Mouse (Mus musculus) G1E (cell line): ENCODE measurements around the gene Vmn1r204. TPM values are rescaled to one million over a fixed set of nuclear protein-coding genes. Genes with fewer than 3 reads are reported as not detected.
"Not testable (repeated sequence)": the region's sequence is repeated elsewhere in the genome, so short reads cannot be mapped to it uniquely, and the experiment has no call there.

Source experiments
- ATAC-seq: 2 replicates; pipeline ENCODE4 v1.8.0; 2016; ENCODE audit warnings: mild to moderate bottlenecking; ENCODE audit not compliant: insufficient number of reproducible peaks, poor library complexity, low FRiP score, severe bottlenecking; ENCODE audit errors: extremely low read depth
- DNase-seq: peaks from one replicate; pipeline ENCODE4 v3.0.0; 2012; ENCODE audit warnings: low spot score
- H3K27me3 ChIP-seq: 2 replicates; pipeline ENCODE4 v1.6.1; 2012; ENCODE audit warnings: mild to moderate bottlenecking, low read length, inconsistent platforms; ENCODE audit not compliant: insufficient read depth
- H3K36me3 ChIP-seq: replicated peaks from 2 replicates; pipeline ENCODE3; 2012; ENCODE audit warnings: mild to moderate bottlenecking, inconsistent platforms
- H3K4me1 ChIP-seq: 2 replicates; pipeline ENCODE4 v1.6.1; 2012; ENCODE audit warnings: low read depth, low read length, inconsistent platforms, mixed read lengths; ENCODE audit not compliant: insufficient read depth
- H3K4me3 ChIP-seq: 2 replicates; pipeline ENCODE4 v1.5.1; 2012; ENCODE audit warnings: low read depth, mild to moderate bottlenecking, inconsistent platforms, low read length, moderate library complexity, mixed read lengths
- H3K9me3 ChIP-seq: replicated peaks from 2 replicates; pipeline ENCODE4 v1.6.1; 2012; ENCODE audit warnings: inconsistent platforms
- CTCF ChIP-seq: IDR thresholded peaks from 2 replicates; pipeline ENCODE4 v1.5.1; 2012; ENCODE audit warnings: low read depth, low read length, inconsistent platforms, mixed read lengths
- GATA1 ChIP-seq: IDR thresholded peaks from 2 replicates; pipeline ENCODE4 v1.6.1; 2012; ENCODE audit warnings: borderline replicate concordance, low read length, inconsistent platforms, mixed read lengths
- GATA2 ChIP-seq: IDR thresholded peaks from 2 replicates; pipeline ENCODE4 v1.6.1; 2012; ENCODE audit warnings: low read depth, low read length, inconsistent platforms, borderline replicate concordance
- POLR2AphosphoS5 ChIP-seq: IDR thresholded peaks from 2 replicates; pipeline ENCODE4 v1.6.1; 2012; ENCODE audit warnings: low read depth, low read length, inconsistent platforms; ENCODE audit not compliant: insufficient replicate concordance
- TAL1 ChIP-seq: conservative IDR thresholded peaks from 2 replicates; pipeline ENCODE4 v1.6.1; 2012; ENCODE audit warnings: low read depth, low read length, inconsistent platforms, mixed read lengths
- polyA plus RNA-seq: library from polyadenylated mRNA; stranded (reverse); fragments of >175 nt; gene quantifications from 2 replicates; pipeline ENCODE4 v1.2.3, GENCODE M21; 2012
- total RNA-seq, 2 experiments: library from RNA; stranded (forward) in 1 of 2; stranded (reverse) in 1 of 2; fragments of 200-1000 nt in 1 of 2; fragments of >200 nt in 1 of 2; fragmentation: Nextera tagmentation in 1 of 2; gene quantifications; 2 replicates each; pipeline ENCODE4 v1.2.3; 2014 to 2017

Gene Vmn1r204
- total RNA-seq (2014; fragmentation: Nextera tagmentation) (not detected in 2 replicates), total RNA-seq (2017) (0.12 and 0.22 TPM in 2 replicates), polyA plus RNA-seq (not detected in 2 replicates)

- H3K9me3 ChIP-seq, ATAC-seq, DNase-seq, H3K27me3 ChIP-seq, H3K4me1 ChIP-seq, H3K36me3 ChIP-seq, H3K4me3 ChIP-seq: not testable (repeated sequence)
Measured at GRCm38 (mm10) chr13:22552898-22553297, at the start of gene Vmn1r204. TSS of gene Vmn1r204 (plus strand) at chr13:22553198.

DNA sequence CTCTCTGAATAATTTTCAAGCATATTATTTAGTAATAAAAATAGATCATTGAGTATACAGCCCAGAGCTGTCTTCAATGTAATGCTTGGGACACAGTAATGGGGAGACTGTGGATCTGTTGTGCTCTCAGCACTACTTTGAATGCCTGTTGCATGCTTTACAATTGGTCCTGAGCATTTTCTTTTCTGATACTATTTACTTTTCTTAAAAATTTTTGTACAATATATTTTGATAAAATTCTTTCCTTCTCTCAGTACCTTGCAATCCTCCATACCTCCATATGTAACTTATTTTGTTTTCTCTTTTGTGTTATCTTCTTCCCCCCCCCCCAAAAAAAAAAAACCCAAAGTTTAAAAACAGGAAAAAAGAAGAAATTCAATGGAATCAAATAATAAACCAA is 47.7 kb upstream of the Vmn1r204 start, which contains the start of gene Vmn1r202:
Vmn1r202 (minus strand) TSS at position 101 of the 400 bp plus-strand sequence.
- Histone ChIP-seq H3K27me3 (no peaks in the 10 kb centered on the region), H3K9me3 (no peaks in the 10 kb centered on the region), H3K4me3 (no peak within 1 kb of the TSS), H3K36me3 (no peaks in the 10 kb centered on the region), H3K4me1 (no peaks in the 10 kb centered on the region)
- TF ChIP-seq POLR2AphosphoS5 (no peak), GATA1 (no peak), CTCF (no peak)
- no peak for ATAC-seq
- no peak for DNase-seq

DNA sequence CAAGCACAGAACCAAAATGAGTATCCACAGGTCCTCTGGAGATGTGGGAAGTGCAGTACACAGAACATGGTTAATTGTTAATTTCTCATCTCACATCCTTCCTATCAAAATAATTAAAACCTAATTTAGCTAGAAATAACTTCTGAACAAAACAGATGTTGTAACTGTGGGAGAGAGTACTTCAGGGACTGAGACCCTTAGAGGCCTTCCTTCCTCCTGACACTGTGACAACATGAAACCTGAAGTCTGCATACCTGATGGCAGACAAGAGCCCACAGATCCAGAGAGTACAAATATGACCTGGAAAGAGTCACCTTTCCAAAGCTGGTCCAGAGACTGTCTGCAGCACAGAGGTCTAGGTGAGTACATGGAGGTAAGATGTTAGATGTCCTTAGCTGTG is 35.2 kb upstream of the Vmn1r204 start, which contains the start of gene Vmn1r203:
Vmn1r203 (plus strand) TSS at position 301 of the 400 bp plus-strand sequence.
- Histone ChIP-seq H3K27me3 (no peaks in the 10 kb centered on the region), H3K36me3 (no peaks in the 10 kb centered on the region), H3K4me1 (no peaks in the 10 kb centered on the region), H3K4me3 (no peak within 1 kb of the TSS), H3K9me3 (no peaks in the 10 kb centered on the region)
- TF ChIP-seq GATA2: no peak
- TF ChIP-seq TAL1: no peak
- no peak for TF ChIP-seq GATA1
- no peak for TF ChIP-seq CTCF
- TF ChIP-seq POLR2AphosphoS5: no peak
- DNase-seq (no peak), ATAC-seq (no peak)

GRCm38 (mm10) chr13:22574911-22575310 is 21.9 kb downstream of the Vmn1r204 start:
- ATAC-seq, H3K27me3 ChIP-seq, H3K4me3 ChIP-seq, DNase-seq, H3K4me1 ChIP-seq, H3K9me3 ChIP-seq, H3K36me3 ChIP-seq: not testable (repeated sequence)

GRCm38 (mm10) chr13:22583336-22583735 is 30.3 kb downstream of the Vmn1r204 start:
- H3K27me3 ChIP-seq, H3K4me1 ChIP-seq, H3K36me3 ChIP-seq, DNase-seq, H3K4me3 ChIP-seq, H3K9me3 ChIP-seq, ATAC-seq: not testable (repeated sequence)

DNA sequence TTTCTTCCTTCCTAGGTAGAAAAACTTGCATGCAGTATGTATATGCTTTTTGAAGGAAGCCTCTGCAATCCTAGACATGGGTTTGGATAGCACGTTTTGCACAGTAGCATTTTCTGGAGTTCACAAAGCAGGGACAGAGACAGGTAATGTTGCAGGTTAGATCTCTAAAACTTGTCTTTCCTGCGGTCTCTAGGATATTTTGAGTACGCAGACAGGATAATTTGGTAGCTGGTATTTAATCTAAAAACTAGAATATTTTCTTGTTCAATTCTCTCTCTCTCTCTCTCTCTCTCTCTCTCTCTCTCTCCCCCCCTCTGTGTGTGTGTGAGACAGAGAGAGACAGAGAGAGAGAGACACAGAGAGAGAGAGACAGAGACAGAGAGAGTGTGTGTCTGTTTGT is 39.9 kb downstream of the Vmn1r204 start, which contains the start of gene Vmn1r205:
Vmn1r205 (minus strand) TSS at position 101 of the 400 bp plus-strand sequence.
- no peak for ATAC-seq
- no peaks in the 10 kb centered on the region for H3K27me3 ChIP-seq
- H3K4me3 ChIP-seq: no peak within 1 kb of the TSS
- H3K9me3 ChIP-seq: no peaks in the 10 kb centered on the region
- TF ChIP-seq POLR2AphosphoS5 (no peak), CTCF (no peak), GATA1 (no peak), GATA2 (no peak), TAL1 (no peak)
- no peak for DNase-seq
- no peaks in the 10 kb centered on the region for H3K4me1 ChIP-seq
- no peaks in the 10 kb centered on the region for H3K36me3 ChIP-seq

Other genes starting within 250 kb of the Vmn1r204 start
- gene Vmn1r197, start 228.6 kb upstream of the Vmn1r204 start, total RNA-seq (2014; fragmentation: Nextera tagmentation): not detected in 2 replicates
- gene Vmn1r197, start 228.6 kb upstream of the Vmn1r204 start, total RNA-seq (2017): 0.22 TPM in 1 of 2 replicates, not detected in the other
- 0.08 TPM in 1 of 2 replicates, not detected in the other for gene Vmn1r197, start 228.6 kb upstream of the Vmn1r204 start, polyA plus RNA-seq
- gene Vmn1r198, start 202.8 kb upstream of the Vmn1r204 start, total RNA-seq (2014; fragmentation: Nextera tagmentation): not detected in 2 replicates
- 0.06 and 0.11 TPM in 2 replicates for gene Vmn1r198, start 202.8 kb upstream of the Vmn1r204 start, total RNA-seq (2017)
- not detected in 2 replicates for gene Vmn1r198, start 202.8 kb upstream of the Vmn1r204 start, polyA plus RNA-seq
- gene Vmn1r199, start 173.4 kb upstream of the Vmn1r204 start, total RNA-seq (2014; fragmentation: Nextera tagmentation): not detected in 2 replicates
- 0.05 and 0.06 TPM in 2 replicates for gene Vmn1r199, start 173.4 kb upstream of the Vmn1r204 start, total RNA-seq (2017)
- not detected in 2 replicates for gene Vmn1r199, start 173.4 kb upstream of the Vmn1r204 start, polyA plus RNA-seq
- gene Vmn1r200, start 162.8 kb upstream of the Vmn1r204 start, total RNA-seq (2014; fragmentation: Nextera tagmentation): not detected in 2 replicates
- 0.22 TPM in 1 of 2 replicates, not detected in the other for gene Vmn1r200, start 162.8 kb upstream of the Vmn1r204 start, total RNA-seq (2017)
- not detected in 2 replicates for gene Vmn1r200, start 162.8 kb upstream of the Vmn1r204 start, polyA plus RNA-seq
- not detected in 2 replicates for gene Vmn1r201, start 81.3 kb upstream of the Vmn1r204 start, total RNA-seq (2014; fragmentation: Nextera tagmentation)
- gene Vmn1r201, start 81.3 kb upstream of the Vmn1r204 start, total RNA-seq (2017): 0.05 and 0.17 TPM in 2 replicates
- gene Vmn1r201, start 81.3 kb upstream of the Vmn1r204 start, polyA plus RNA-seq: not detected in 2 replicates
- not detected in 2 replicates for gene Vmn1r202, start 47.8 kb upstream of the Vmn1r204 start, total RNA-seq (2014; fragmentation: Nextera tagmentation)
- 0.05 and 0.06 TPM in 2 replicates for gene Vmn1r202, start 47.8 kb upstream of the Vmn1r204 start, total RNA-seq (2017)
- gene Vmn1r202, start 47.8 kb upstream of the Vmn1r204 start, polyA plus RNA-seq: not detected in 2 replicates
- gene Vmn1r203, start 35.1 kb upstream of the Vmn1r204 start, total RNA-seq (2014; fragmentation: Nextera tagmentation): not detected in 2 replicates
- gene Vmn1r203, start 35.1 kb upstream of the Vmn1r204 start, total RNA-seq (2017): 0.12 and 0.27 TPM in 2 replicates
- not detected in 2 replicates for gene Vmn1r203, start 35.1 kb upstream of the Vmn1r204 start, polyA plus RNA-seq
- not detected in 2 replicates for gene Vmn1r205, start 39.8 kb downstream of the Vmn1r204 start, total RNA-seq (2014; fragmentation: Nextera tagmentation)
- 0.11 TPM in 1 of 2 replicates, not detected in the other for gene Vmn1r205, start 39.8 kb downstream of the Vmn1r204 start, total RNA-seq (2017)
- gene Vmn1r205, start 39.8 kb downstream of the Vmn1r204 start, polyA plus RNA-seq: not detected in 2 replicates
- gene Vmn1r206, start 71.1 kb downstream of the Vmn1r204 start, total RNA-seq (2014; fragmentation: Nextera tagmentation): not detected in 2 replicates
- 0.11 TPM in 1 of 2 replicates, not detected in the other for gene Vmn1r206, start 71.1 kb downstream of the Vmn1r204 start, total RNA-seq (2017)
- gene Vmn1r206, start 71.1 kb downstream of the Vmn1r204 start, polyA plus RNA-seq: not detected in 2 replicates
- gene Vmn1r207-ps, start 176.4 kb downstream of the Vmn1r204 start, total RNA-seq (2014; fragmentation: Nextera tagmentation): not detected in 2 replicates
- 0.06 and 0.22 TPM in 2 replicates for gene Vmn1r207-ps, start 176.4 kb downstream of the Vmn1r204 start, total RNA-seq (2017)
- gene Vmn1r207-ps, start 176.4 kb downstream of the Vmn1r204 start, polyA plus RNA-seq: not detected in 2 replicates
- not detected in 2 replicates for gene Vmn1r208, start 224.2 kb downstream of the Vmn1r204 start, total RNA-seq (2014; fragmentation: Nextera tagmentation)
- gene Vmn1r208, start 224.2 kb downstream of the Vmn1r204 start, total RNA-seq (2017): 0.17 and 0.22 TPM in 2 replicates
- not detected in 2 replicates for gene Vmn1r208, start 224.2 kb downstream of the Vmn1r204 start, polyA plus RNA-seq